Mouse (Mus musculus) liver, adult 2 months (tissue): Measurements from ENCODE around the gene Kat8. TPM values are rescaled to one million over a fixed set of nuclear protein-coding genes. Genes with fewer than 3 reads are reported as not detected.
"Not testable (repeated sequence)": the region's sequence is repeated elsewhere in the genome, so short reads cannot be mapped to it uniquely, and the experiment has no call there.

ENCODE experiments used
- DNase-seq: peaks from one replicate; pipeline ENCODE4 v3.0.0-alpha.2; 2011; ENCODE audit warnings: low read depth, low spot score; ENCODE audit errors: extremely low read depth
- H3K27ac ChIP-seq: fragments of 200-500 bp; replicated peaks from 2 replicates; pipeline ENCODE4 v1.5.1; 2012; ENCODE audit warnings: low read depth, mild to moderate bottlenecking, control low read depth, inconsistent platforms, low read length; ENCODE audit not compliant: insufficient read depth
- H3K27me3 ChIP-seq: fragments of 200-500 bp; 2 replicates; pipeline ENCODE4 v1.6.1; 2012; ENCODE audit warnings: mild to moderate bottlenecking, moderate library complexity, low read length, inconsistent platforms; ENCODE audit not compliant: control insufficient read depth, insufficient read depth
- H3K36me3 ChIP-seq: fragments of 200-500 bp; 2 replicates; pipeline ENCODE4 v1.6.1; 2012; ENCODE audit warnings: low read length, inconsistent platforms; ENCODE audit not compliant: control insufficient read depth, insufficient read depth
- H3K4me1 ChIP-seq: fragments of 200-500 bp; 2 replicates; pipeline ENCODE4 v1.6.1; 2011; ENCODE audit warnings: low read length; ENCODE audit not compliant: control insufficient read depth, insufficient read depth
- H3K4me3 ChIP-seq: fragments of 200-500 bp; 2 replicates; pipeline ENCODE4 v1.5.1; 2011; ENCODE audit warnings: low read depth, mild to moderate bottlenecking, control low read depth, low read length, moderate library complexity; ENCODE audit not compliant: insufficient read depth
- H3K79me2 ChIP-seq: fragments of 200-500 bp; 2 replicates; pipeline ENCODE4 v1.6.1; 2012; ENCODE audit warnings: inconsistent platforms, mild to moderate bottlenecking, low read length, moderate library complexity; ENCODE audit not compliant: control insufficient read depth, insufficient read depth
- H3K9ac ChIP-seq: fragments of 200-500 bp; 2 replicates; pipeline ENCODE4 v1.6.1; 2012; ENCODE audit warnings: low read depth, mild to moderate bottlenecking, control low read depth, inconsistent platforms, low read length
- CTCF ChIP-seq: fragments of 200-500 bp; IDR thresholded peaks from 2 replicates; pipeline ENCODE4 v1.5.1; 2011; ENCODE audit warnings: low read depth, low read length, control low read depth
- POLR2A ChIP-seq: fragments of 200-500 bp; IDR thresholded peaks from 2 replicates; pipeline ENCODE4 v1.6.1; 2011; ENCODE audit warnings: low read length, control low read depth; ENCODE audit not compliant: insufficient read depth; ENCODE audit errors: extremely low read depth
- WGBS: fragments of 180-500 bp; shearing (Covaris S2); methylation state at CpG from one replicate; pipeline ENCODE4 v1.1.7; 2018; 5-methylcytosine and 5-hydroxymethylcytosine counted together
- polyA plus RNA-seq: library from polyadenylated mRNA; depleted of rRNA; stranded (reverse); fragments of >200 nt; gene quantifications from 2 replicates; pipeline ENCODE4 v1.2.3, GENCODE M21; 2012
- total RNA-seq: library from RNA; depleted of rRNA; stranded (reverse); fragments of >200 nt; gene quantifications from 2 replicates; pipeline ENCODE4 v1.2.3, GENCODE M21; 2014

Kat8 gene
- total and polyA plus RNA-seq, 2 experiments = 11.5 to 15.8 TPM

- H3K9ac ChIP-seq = no peak overlapping the region
- WGBS = 86% methylated on average over 5 of the region's 5 CpGs
- H3K4me3 ChIP-seq = no peak overlapping the region
- no peak for DNase-seq
- no peak for TF ChIP-seq POLR2A
- no peak for TF ChIP-seq CTCF
- H3K79me2 ChIP-seq = no peaks in the 10 kb centered on the region
- H3K27ac ChIP-seq = no peak overlapping the region
- H3K36me3 ChIP-seq = no peaks in the 10 kb centered on the region
- peaks cover 16% of the 10 kb centered on the region for H3K4me1 ChIP-seq
- no peaks in the 10 kb centered on the region for H3K27me3 ChIP-seq
These were observed 21.8 kb downstream of the Kat8 start for GRCm38 (mm10) chr7:127934075-127934474.

DNA sequence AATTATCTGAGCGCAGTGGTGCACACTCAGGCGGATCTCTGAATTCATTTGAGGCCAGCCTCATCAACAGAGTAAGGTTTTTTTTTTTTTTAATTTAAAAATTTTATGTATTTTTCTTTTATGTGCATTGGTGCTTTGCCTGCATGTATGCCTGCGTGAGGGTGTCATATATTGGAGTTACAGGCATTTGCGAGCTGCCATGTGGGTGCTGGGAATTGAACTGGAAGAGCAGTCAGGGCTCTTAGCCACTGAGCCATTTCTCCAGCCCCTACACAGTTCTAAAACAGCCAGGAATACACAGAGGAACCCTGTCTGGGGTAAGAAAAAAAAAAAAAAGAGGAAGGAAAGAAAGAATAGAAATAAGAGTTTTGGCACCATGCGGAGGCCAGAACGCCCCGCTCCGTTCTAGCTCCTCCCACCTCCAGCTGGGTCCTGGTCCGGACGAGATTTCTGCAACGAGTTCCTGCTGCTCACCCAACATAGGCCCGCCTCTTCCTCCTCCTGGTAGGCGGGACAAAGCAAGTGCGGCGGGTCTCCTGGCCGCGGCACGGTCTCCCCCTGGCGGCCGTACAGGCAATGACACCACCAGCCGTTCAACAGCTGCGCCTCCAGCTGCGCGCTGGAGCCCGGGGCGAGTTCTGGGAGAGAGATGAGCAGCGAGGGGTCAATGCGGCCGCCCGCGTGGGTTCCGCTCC is 22.9 kb downstream of the Kat8 start:
- Histone ChIP-seq H3K27me3 (no peaks in the 10 kb centered on the region), H3K4me1 (peaks cover 12% of the 10 kb centered on the region), H3K79me2 (no peaks in the 10 kb centered on the region), H3K36me3 (no peaks in the 10 kb centered on the region), H3K27ac (peak overlapping the region; percentile 60; the same call in 1 of the 2 replicates), H3K4me3 (peak overlapping the region; percentile 78), H3K9ac (peak overlapping the region; percentile 85)
- 7% methylated on average over 32 of the region's 32 CpGs for WGBS
- peak; percentile 84 for DNase-seq
- TF ChIP-seq POLR2A = peak; percentile 72
- peak; percentile 91 for TF ChIP-seq CTCF

DNA sequence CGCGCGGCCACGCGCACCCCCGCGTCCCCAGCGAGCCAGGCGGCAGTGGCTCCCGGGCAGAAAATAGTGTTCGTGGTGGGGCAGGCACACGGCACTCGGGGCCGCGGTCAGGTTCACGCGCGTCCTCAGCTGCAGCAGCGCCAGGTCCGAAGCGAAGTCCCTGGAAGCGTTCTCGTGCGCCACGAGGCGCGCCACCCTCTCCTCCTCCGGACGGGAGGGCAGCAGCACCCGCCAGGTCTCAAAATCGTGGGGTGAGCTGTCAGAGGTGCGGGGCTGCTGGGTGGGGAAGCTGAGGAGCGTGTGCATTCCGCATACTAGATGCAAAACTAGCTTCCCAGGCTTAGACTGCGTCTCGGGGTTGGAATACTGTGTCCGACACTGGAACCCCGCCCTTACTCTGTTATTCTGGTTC is 23.4 kb downstream of the Kat8 start:
- peak overlapping the region; percentile 85 for H3K9ac ChIP-seq
- H3K36me3 ChIP-seq = no peaks in the 10 kb centered on the region
- DNase-seq = no peak
- WGBS = 1% methylated on average over 38 of the region's 38 CpGs
- no peaks in the 10 kb centered on the region for H3K27me3 ChIP-seq
- H3K79me2 ChIP-seq = no peaks in the 10 kb centered on the region
- H3K27ac ChIP-seq = no peak overlapping the region
- peak overlapping the region; percentile 78 for H3K4me3 ChIP-seq
- no peak for TF ChIP-seq POLR2A
- TF ChIP-seq CTCF = no peak
- peaks cover 8% of the 10 kb centered on the region for H3K4me1 ChIP-seq

GRCm38 (mm10) chr7:127936216-127936884 is 24.0 kb downstream of the Kat8 start:
- peak overlapping the region; percentile 85; the same call in 1 of the 2 replicates for H3K9ac ChIP-seq
- no peak overlapping the region; the same call in 1 of the 2 replicates for H3K4me3 ChIP-seq
- H3K27me3 ChIP-seq = no peaks in the 10 kb centered on the region
- peaks cover 5% of the 10 kb centered on the region for H3K4me1 ChIP-seq
- H3K36me3 ChIP-seq = no peaks in the 10 kb centered on the region
- no peaks in the 10 kb centered on the region for H3K79me2 ChIP-seq
- no peak for DNase-seq
- no peak overlapping the region for H3K27ac ChIP-seq
- 72% methylated on average over 18 of the region's 18 CpGs for WGBS
- TF ChIP-seq POLR2A (no peak), CTCF (no peak)

DNA sequence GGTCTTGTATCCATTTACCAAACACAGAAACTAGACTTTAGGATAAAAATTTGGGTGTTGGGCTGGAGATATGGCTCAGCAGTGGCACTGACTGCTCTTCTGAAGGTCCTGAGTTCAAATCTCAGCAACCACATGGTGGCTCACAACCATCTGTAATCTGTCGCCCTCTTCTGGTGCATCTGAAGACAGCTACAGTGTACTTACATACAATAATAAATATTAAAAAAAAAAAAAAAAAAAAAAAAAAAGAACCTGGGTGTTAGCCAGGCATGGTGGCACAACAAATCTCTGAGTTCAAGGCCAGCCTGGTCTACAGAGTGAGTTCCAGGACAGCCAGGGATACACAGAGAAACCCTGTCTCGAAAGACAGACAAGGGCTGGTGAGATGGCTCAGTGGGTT is 29.8 kb downstream of the Kat8 start:
- H3K36me3 ChIP-seq, H3K9ac ChIP-seq, H3K79me2 ChIP-seq, H3K4me3 ChIP-seq, H3K27me3 ChIP-seq, H3K4me1 ChIP-seq, H3K27ac ChIP-seq, DNase-seq: not testable (repeated sequence)
- 61% methylated on average over 2 of the region's 2 CpGs for WGBS

DNA sequence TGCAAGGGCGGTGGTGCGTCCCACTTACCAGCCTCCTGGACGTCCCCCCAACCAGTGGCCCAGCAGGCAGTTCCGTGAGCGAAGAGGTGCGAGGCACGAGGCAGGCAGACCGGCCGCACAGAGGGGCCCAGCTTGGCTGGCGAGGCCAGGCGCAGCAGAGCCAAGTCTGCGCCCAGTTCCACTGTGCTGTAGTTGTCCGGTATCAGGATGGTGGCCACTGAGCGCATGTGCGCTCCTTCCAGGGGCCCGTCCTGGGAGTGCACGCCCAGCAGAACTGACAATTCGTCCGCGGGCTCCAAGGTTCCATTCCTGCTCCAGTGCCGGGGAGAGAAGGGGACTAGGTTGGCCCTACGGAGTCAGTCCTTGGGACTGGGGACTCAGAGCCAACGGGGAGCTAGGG is 32.3 kb downstream of the Kat8 start:
- Histone ChIP-seq H3K27me3 (peaks cover 2% of the 10 kb centered on the region; the same call in 1 of the 2 replicates), H3K36me3 (no peaks in the 10 kb centered on the region), H3K9ac (no peak overlapping the region), H3K27ac (no peak overlapping the region), H3K4me3 (no peak overlapping the region), H3K79me2 (no peaks in the 10 kb centered on the region), H3K4me1 (no peaks in the 10 kb centered on the region)
- 17% methylated on average over 23 of the region's 23 CpGs for WGBS
- DNase-seq = no peak
- TF ChIP-seq POLR2A (no peak), CTCF (no peak)
